Mouse (Mus musculus) heart, embryonic 14.5 days (tissue): ENCODE data around the gene Ttll3. TPM values are rescaled to one million over a fixed set of nuclear protein-coding genes. Genes with fewer than 3 reads are reported as not detected.

Source experiments
- ATAC-seq: fragments of 200-750 bp; cut with Nextera tagmentation; 2 replicates; pipeline ENCODE4 v1.8.0; 2017; ENCODE audit warnings: low read depth, moderate TSS enrichment; ENCODE audit not compliant: insufficient number of reproducible peaks, insufficient read depth, low FRiP score
- H3K27ac ChIP-seq, 2 experiments: fragments of 200-500 bp in 1 of 2; fragments of 300-500 bp in 1 of 2; sonication (generic) in 1 of 2; replicated peaks in 1 of 2; 2 replicates each; pipeline ENCODE4 v1.5.1; 2012 to 2014; ENCODE audit warnings: low read depth in 2 of 2, low read length in 2 of 2, control low read depth in 1 of 2, mild to moderate bottlenecking in 1 of 2, mixed read lengths in 1 of 2; ENCODE audit not compliant: control insufficient read depth in 1 of 2, insufficient read depth in 1 of 2
- H3K27me3 ChIP-seq: fragments of 300-500 bp; sonication (generic); 2 replicates; pipeline ENCODE4 v1.6.1; 2014; ENCODE audit warnings: mild to moderate bottlenecking, low read length, control low read depth; ENCODE audit not compliant: control insufficient read depth, insufficient read depth
- H3K36me3 ChIP-seq: fragments of 300-500 bp; sonication (generic); 2 replicates; pipeline ENCODE4 v1.6.1; 2014; ENCODE audit warnings: mild to moderate bottlenecking, control low read depth, low read length, mixed read lengths; ENCODE audit not compliant: control insufficient read depth, insufficient read depth
- H3K4me1 ChIP-seq, 2 experiments: fragments of 200-500 bp in 1 of 2; fragments of 300-500 bp in 1 of 2; sonication (generic) in 1 of 2; 2 replicates each; pipeline ENCODE4 v1.6.1; 2012 to 2014; ENCODE audit warnings: low read length in 2 of 2, control low read depth in 1 of 2, mixed read lengths in 1 of 2; ENCODE audit not compliant: control insufficient read depth in 2 of 2, insufficient read depth in 2 of 2
- H3K4me2 ChIP-seq: fragments of 300-500 bp; sonication (generic); 2 replicates; pipeline ENCODE4 v1.6.1; 2014; ENCODE audit warnings: mild to moderate bottlenecking, low read length
- H3K4me3 ChIP-seq, 2 experiments: fragments of 200-500 bp in 1 of 2; fragments of 300-500 bp in 1 of 2; sonication (generic) in 1 of 2; 2 replicates each; pipeline ENCODE4 v1.5.1; 2012 to 2014; ENCODE audit warnings: low read length in 2 of 2, mild to moderate bottlenecking in 2 of 2, control low read depth in 1 of 2, low read depth in 1 of 2, moderate library complexity in 1 of 2; ENCODE audit not compliant: control insufficient read depth in 1 of 2, insufficient read depth in 1 of 2
- H3K9ac ChIP-seq: fragments of 300-500 bp; sonication (generic); 2 replicates; pipeline ENCODE4 v1.6.1; 2014; ENCODE audit warnings: mild to moderate bottlenecking, low read length
- H3K9me3 ChIP-seq: fragments of 300-500 bp; sonication (generic); 2 replicates; pipeline ENCODE4 v1.6.1; 2016; ENCODE audit warnings: low read length, control low read depth; ENCODE audit not compliant: control insufficient read depth
- WGBS: fragments of 180-500 bp; shearing (Covaris S2); extraction: QIAGEN DNeasy Blood & Tissue Kit; methylation state at CpG from one replicate; pipeline ENCODE4 v1.1.7; 2014; 5-methylcytosine and 5-hydroxymethylcytosine counted together
- polyA plus RNA-seq: library from polyadenylated mRNA; unstranded; fragments of >200 nt; fragmentation: Nextera tagmentation; extraction: Ambion mirVana; gene quantifications from 2 replicates; pipeline ENCODE4 v1.2.1, GENCODE M21; 2014

The Ttll3 gene
- polyA plus RNA-seq, 1 experiment from 2014 or later = 1.4 TPM

DNA sequence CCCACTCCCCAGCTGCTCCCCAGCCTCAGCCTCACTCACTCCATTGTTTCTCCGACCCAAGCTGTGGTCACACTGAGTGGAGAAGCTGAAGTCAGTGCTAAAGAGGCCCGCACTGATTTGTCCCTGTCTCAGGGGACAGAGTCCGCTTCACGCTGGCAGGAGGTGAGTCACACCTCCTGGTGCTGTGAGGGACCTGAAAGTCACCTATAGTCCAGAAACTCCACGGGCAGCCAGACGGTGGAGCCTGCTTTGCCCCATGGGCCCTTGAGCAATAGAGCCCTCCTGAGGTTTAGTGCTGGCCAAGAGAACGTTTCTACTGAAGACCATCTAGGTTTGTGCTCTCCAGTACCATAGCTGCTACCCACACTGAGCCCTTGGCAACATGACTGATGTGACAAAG, 45.6 kb downstream of the Ttll3 start:
- H3K4me3 ChIP-seq = no peak overlapping the region
- ATAC-seq = no peak

DNA sequence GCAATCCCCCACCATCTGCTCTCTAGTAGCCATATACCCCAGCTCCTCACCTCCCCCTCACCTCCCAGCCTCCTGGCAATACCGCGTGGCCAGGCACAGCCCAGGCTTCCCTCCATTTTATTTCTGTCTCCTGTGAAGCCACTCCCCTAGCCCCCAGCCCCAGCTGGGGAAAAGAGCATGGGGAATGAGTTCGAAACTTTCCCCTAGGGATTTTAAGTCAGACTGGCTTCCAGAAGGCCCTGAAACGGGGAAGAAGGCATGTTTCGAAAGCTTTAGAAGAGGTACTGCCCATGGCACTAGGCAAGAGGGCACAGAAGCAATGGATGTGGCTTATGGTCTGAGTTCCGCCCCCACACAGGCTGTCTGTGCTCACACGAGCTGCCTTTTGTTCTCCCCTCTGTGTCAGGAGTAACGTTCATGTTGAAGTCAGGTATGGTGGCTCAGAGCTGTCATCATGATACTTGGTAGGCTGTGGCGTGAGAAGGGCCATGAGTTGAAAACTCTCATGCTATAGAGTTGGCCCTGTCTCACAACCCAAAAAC, 46.7 kb downstream of the Ttll3 start, which contains the start of gene Cidec:
TSS of gene Cidec (minus strand) at position 97 of the 542 bp plus-strand sequence.
- ATAC-seq = no peak
- Histone ChIP-seq H3K27me3 (no peaks in the 10 kb centered on the region), H3K4me3 (no peak within 1 kb of the TSS), H3K9ac (no peak within 1 kb of the TSS), H3K4me1 (no peaks in the 10 kb centered on the region), H3K9me3 (no peaks in the 10 kb centered on the region), H3K27ac (no peak within 1 kb of the TSS), H3K36me3 (no peaks in the 10 kb centered on the region), H3K4me2 (no peak within 1 kb of the TSS)
- WGBS = 71% methylated on average over 9 of the region's 9 CpGs

More for the DNA sequence above, 45.6 kb downstream of the Ttll3 start:
- no peak overlapping the region for H3K4me2 ChIP-seq
- H3K9ac ChIP-seq = no peak overlapping the region
- WGBS = 66% methylated on average over 7 of the region's 7 CpGs
- H3K27ac ChIP-seq = no peak overlapping the region
- H3K4me1 ChIP-seq = no peaks in the 10 kb centered on the region
- no peaks in the 10 kb centered on the region for H3K9me3 ChIP-seq
- no peaks in the 10 kb centered on the region for H3K36me3 ChIP-seq
- no peaks in the 10 kb centered on the region for H3K27me3 ChIP-seq

DNA sequence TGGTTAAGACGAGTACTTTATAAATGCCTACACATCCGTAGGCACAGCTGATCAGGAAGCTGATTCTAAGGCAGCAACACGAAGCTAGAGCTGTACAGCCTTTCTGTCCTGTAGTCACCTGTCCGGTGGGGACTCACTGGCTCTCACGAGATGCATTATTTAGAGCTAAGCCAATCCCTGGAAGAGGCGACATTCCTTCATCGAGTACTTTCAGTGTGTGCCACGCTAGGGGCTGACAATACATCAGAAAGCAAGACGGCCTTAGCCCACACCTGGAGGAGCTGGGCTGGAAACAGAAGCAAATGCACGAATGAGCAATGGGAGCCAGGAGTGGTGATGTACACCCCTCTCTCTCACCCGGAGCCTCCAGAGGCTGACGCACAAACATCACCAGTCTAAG, 48.1 kb downstream of the Ttll3 start:
- whole genome bisulfite sequencing = 72% methylated on average over 12 of the region's 12 CpGs

DNA sequence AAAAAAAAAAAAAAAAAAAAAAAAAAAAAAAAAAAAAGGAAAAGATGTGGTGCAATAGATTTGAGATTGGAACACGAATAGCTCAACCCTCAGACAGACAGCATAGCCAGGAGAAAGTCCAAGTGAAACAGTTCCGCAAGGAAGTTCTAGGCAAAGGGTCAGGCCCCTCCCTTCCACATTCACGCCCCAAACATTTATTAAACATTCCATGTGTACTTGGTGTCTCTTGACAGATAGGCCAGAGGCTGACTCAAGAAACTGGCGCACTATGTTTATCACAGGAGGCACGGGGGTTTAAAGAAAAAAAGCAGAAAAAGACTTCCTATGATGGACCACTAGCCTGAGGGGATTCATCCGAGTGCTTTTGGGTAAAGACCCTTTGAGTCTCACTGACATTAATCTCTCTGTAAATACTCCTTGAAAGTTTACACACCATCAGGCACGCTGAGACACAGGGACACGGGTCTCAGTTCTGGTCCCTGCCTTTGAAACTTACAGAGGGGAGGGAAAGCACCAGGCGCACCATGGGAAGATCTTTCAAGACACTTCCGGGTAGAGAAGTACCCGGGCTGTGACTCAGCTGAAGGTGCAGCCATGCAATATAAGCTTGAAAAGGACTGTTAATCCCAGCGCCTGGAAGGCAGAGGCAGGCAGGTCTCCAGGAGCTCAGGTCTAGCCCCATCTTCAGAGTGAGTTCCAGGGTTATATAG, 49.8 kb downstream of the Ttll3 start:
- Histone ChIP-seq H3K9ac (no peak overlapping the region), H3K4me1 (peaks cover 7 to 11% of the 10 kb centered on the region in 2 experiments; a peak in 3 of 4 replicates), H3K9me3 (no peaks in the 10 kb centered on the region), H3K27ac (no peak overlapping the region), H3K27me3 (no peaks in the 10 kb centered on the region), H3K4me3 (no peak overlapping the region), H3K36me3 (no peaks in the 10 kb centered on the region), H3K4me2 (no peak overlapping the region)
- 54% methylated on average over 12 of the region's 12 CpGs for WGBS
- ATAC-seq = no peak

More for the DNA sequence above, 48.1 kb downstream of the Ttll3 start:
- no peak for ATAC-seq
- H3K36me3 ChIP-seq = no peaks in the 10 kb centered on the region
- H3K9me3 ChIP-seq = no peaks in the 10 kb centered on the region
- peaks cover 2% of the 10 kb centered on the region in 2 experiments; a peak in 1 of 4 replicates for H3K4me1 ChIP-seq
- no peak overlapping the region for H3K9ac ChIP-seq
- no peak overlapping the region for H3K4me2 ChIP-seq
- no peak overlapping the region for H3K4me3 ChIP-seq
- H3K27ac ChIP-seq = no peak overlapping the region
- H3K27me3 ChIP-seq = no peaks in the 10 kb centered on the region

DNA sequence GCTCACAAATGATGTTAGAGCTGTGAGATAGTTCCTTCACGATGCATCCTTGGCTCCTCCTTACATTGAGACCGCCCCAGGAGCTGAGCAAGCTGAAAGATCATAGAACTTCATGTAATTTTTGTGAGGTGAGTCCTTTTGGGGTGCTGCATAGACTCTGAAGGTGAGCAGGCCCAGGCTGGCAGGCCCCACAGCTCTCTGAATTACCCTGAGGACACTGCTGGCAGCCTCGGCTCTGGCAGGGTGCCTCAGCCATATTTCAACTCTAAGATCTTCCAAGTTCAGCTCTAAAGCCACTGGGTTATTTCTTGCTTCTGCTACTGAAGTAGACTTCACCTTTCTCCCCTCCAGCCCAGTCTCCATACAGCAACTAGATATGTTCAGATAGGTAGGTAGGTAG, 51.6 kb downstream of the Ttll3 start:
- H3K27me3 ChIP-seq = no peaks in the 10 kb centered on the region
- 83% methylated on average over 3 of the region's 3 CpGs for WGBS
- H3K9ac ChIP-seq = no peak overlapping the region
- no peak overlapping the region for H3K4me3 ChIP-seq
- peaks cover 7 to 11% of the 10 kb centered on the region in 2 experiments; a peak in 3 of 4 replicates for H3K4me1 ChIP-seq
- H3K4me2 ChIP-seq = no peak overlapping the region
- H3K27ac ChIP-seq = no peak overlapping the region
- ATAC-seq = no peak
- H3K36me3 ChIP-seq = 0 out of 2 replicates have a peak, but pooled peaks cover 5% of the 10 kb centered on the region
- no peaks in the 10 kb centered on the region for H3K9me3 ChIP-seq

DNA sequence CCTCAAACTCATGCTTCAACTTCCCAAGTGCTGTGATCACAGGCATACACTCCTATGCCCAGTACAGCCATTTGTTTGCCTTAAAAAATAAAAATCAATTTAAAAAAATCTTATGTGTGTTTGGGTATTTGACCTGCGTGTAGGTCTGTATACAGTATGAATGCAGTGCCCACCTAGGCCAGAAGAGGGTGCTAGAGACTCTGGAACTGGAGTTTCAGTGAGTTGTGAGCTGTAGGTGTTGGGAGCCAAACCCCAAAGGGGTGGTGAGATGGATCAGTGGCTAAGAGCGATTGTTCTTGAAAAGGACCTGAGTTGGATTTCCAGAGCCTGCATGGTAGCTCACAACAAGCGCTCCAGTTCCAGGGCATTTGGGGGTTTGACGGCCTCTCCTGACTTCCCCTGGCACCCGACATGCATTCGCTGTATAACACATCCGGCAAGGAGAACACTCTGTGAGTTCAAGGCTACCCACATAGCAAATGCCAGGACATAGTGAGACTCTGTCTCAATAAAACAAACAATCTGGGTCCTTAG, 52.2 kb downstream of the Ttll3 start:
- peaks cover 6% of the 10 kb centered on the region; the same call in 1 of the 2 replicates for H3K36me3 ChIP-seq
- H3K4me1 ChIP-seq = peaks cover 7 to 11% of the 10 kb centered on the region in 2 experiments; a peak in 3 of 4 replicates
- H3K4me2 ChIP-seq = no peak overlapping the region
- WGBS = 53% methylated on average over 7 of the region's 7 CpGs
- H3K27ac ChIP-seq = no peak overlapping the region
- H3K9ac ChIP-seq = no peak overlapping the region
- H3K4me3 ChIP-seq = no peak overlapping the region
- H3K9me3 ChIP-seq = no peaks in the 10 kb centered on the region
- no peaks in the 10 kb centered on the region for H3K27me3 ChIP-seq
- no peak for ATAC-seq

DNA sequence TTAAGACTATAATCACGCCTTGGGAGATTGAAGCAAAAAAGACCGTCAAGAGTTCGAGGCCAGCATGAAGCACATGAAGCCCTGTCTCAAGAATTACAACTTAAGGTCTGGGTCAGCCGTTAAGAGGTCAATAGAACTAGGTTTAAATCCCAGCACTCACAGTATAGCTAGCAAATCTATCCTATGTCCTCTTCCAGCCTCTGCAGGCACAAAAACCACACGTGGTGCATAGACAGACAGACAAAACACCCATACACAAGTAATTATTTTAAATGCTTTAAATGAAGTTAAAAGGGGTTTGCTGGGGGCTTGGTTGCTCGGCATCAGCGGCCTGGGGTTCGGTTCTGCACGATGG, 53.0 kb downstream of the Ttll3 start:
- H3K9ac ChIP-seq = peak overlapping the region; percentile 92
- WGBS = 42% methylated on average over 9 of the region's 9 CpGs
- H3K27ac ChIP-seq = peak overlapping the region in 1 of 2 experiments; percentile 60; a peak in 2 of 4 replicates
- H3K4me1 ChIP-seq = peaks cover 7 to 11% of the 10 kb centered on the region in 2 experiments; a peak in 3 of 4 replicates
- H3K36me3 ChIP-seq = peaks cover 14% of the 10 kb centered on the region
- H3K4me3 ChIP-seq = peak overlapping the region; percentile 86 to 96
- no peaks in the 10 kb centered on the region for H3K9me3 ChIP-seq
- no peaks in the 10 kb centered on the region for H3K27me3 ChIP-seq
- H3K4me2 ChIP-seq = peak overlapping the region; percentile 85
- no peak for ATAC-seq
